Mouse (Mus musculus) heart, adult 8-10 months (tissue): Measurements from ENCODE around the gene Phox2b. TPM values are rescaled to one million over a fixed set of nuclear protein-coding genes. Genes with fewer than 3 reads are reported as not detected.

ENCODE experiments used
- DNase-seq: peaks from one replicate; pipeline ENCODE4 v3.0.0; 2022; ENCODE audit warnings: low spot score
- total RNA-seq, 4 experiments: library from RNA; stranded (reverse); gene quantifications; 2 replicates each; pipeline ENCODE4 v1.2.4; 2022

Phox2b gene
- not detected for total RNA-seq

GRCm38 (mm10) chr5:67098733-67099323 lies at the start of gene Phox2b:
Gene Phox2b (minus strand): TSS chr5:67099301.
- no peak for DNase-seq

- DNase-seq: no peak
Observed at GRCm38 (mm10) chr5:67142622-67143021, 43.5 kb upstream of the Phox2b start.

GRCm38 (mm10) chr5:67139052-67140015 lies 40.2 kb upstream of the Phox2b start:
- DNase-seq: no peak

GRCm38 (mm10) chr5:67138643-67139042 lies 39.5 kb upstream of the Phox2b start:
- no peak for DNase-seq

GRCm38 (mm10) chr5:67134698-67135097 lies 35.6 kb upstream of the Phox2b start:
- DNase-seq: no peak

- no peak for DNase-seq
Observed at GRCm38 (mm10) chr5:67131671-67132070, 32.6 kb upstream of the Phox2b start.

- no peak for DNase-seq
Observed at GRCm38 (mm10) chr5:67106261-67106660, 7.2 kb upstream of the Phox2b start.

GRCm38 (mm10) chr5:67103016-67103415 lies 3.9 kb upstream of the Phox2b start:
- no peak for DNase-seq

- no peak for DNase-seq
Observed at GRCm38 (mm10) chr5:67101793-67102600, 2.9 kb upstream of the Phox2b start.

GRCm38 (mm10) chr5:67101395-67101760 lies 2.3 kb upstream of the Phox2b start:
- no peak for DNase-seq

GRCm38 (mm10) chr5:67100564-67101394 lies 1.7 kb upstream of the Phox2b start:
- no peak for DNase-seq

- no peak for DNase-seq
Observed at GRCm38 (mm10) chr5:67099393-67100271, 531 bp upstream of the Phox2b start.

GRCm38 (mm10) chr5:67098051-67098732 lies 909 bp downstream of the Phox2b start:
- no peak for DNase-seq

GRCm38 (mm10) chr5:67097106-67098050 lies 1.7 kb downstream of the Phox2b start:
- DNase-seq: no peak

GRCm38 (mm10) chr5:67096378-67096771 lies 2.7 kb downstream of the Phox2b start:
- DNase-seq: no peak

GRCm38 (mm10) chr5:67095651-67096377 lies 3.3 kb downstream of the Phox2b start:
- DNase-seq: no peak

GRCm38 (mm10) chr5:67095153-67095552 lies 3.9 kb downstream of the Phox2b start:
- no peak for DNase-seq

GRCm38 (mm10) chr5:67093991-67094390 lies 5.1 kb downstream of the Phox2b start:
- no peak for DNase-seq
